Mouse (Mus musculus) c-Kit-positive CD71-positive TER-119-negative erythroid progenitor cells, embryonic 14.5 days (primary cell): ENCODE measurements around the gene Morn1.

Experiments used
- DNase-seq: peaks from one replicate; pipeline ENCODE4 v3.0.0-alpha.2; 2013; ENCODE audit warnings: low read depth

Gene Morn1

GRCm38 (mm10) chr4:155139281-155140045, 53.1 kb downstream of the Morn1 start:
- DNase-seq = no peak

DNA sequence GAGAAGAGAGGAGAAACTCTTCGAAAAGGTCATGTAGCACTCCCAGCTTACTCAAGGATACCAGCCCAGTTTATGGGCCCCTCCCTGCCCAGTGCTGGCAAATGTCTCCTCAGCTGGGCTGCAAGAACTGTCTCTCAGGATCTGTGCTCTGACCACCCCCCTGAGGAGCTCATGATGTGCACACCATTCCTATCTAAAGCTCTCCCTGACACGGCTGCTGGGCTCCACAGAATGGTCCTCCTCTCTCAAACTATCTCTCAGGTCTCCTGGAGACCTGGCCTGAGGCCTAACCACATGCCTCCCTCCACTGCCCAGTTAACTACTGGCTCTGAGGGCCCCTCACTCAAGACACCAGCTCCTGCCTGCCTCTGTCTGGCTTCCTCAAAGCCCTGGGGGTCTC, 53.8 kb downstream of the Morn1 start:
- no peak for DNase-seq

DNA sequence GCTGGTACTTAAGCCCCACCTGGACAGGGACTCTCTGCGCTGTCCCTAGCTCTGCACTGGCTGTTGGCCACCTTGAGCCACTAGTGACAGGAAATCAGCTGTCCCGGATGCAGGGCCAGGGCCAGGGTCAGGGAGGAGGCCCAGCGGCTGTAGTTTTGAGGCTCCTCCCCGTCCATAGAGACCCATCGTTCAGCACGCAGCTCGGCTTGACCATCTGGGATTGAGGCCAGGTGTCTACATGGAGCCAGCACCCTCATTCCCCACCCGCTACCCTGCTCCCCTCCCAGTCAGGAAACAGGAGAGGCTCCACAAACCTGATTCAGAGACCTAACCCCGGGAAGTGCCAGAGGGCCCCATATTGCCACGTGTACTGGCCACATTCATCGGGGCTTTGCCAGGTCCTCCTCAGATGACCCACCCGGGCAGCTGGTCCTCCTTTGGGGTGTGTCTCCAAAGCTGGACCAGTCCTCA, 54.5 kb downstream of the Morn1 start:
- no peak for DNase-seq

- DNase-seq = no peak
Measured at GRCm38 (mm10) chr4:155142836-155143235, 56.5 kb downstream of the Morn1 start.

GRCm38 (mm10) chr4:155143411-155143810, 57.0 kb downstream of the Morn1 start:
- no peak for DNase-seq

- DNase-seq = no peak
Measured at GRCm38 (mm10) chr4:155143871-155144502, 57.6 kb downstream of the Morn1 start.

- DNase-seq = no peak
Measured at GRCm38 (mm10) chr4:155144548-155145180, 58.3 kb downstream of the Morn1 start.

GRCm38 (mm10) chr4:155146107-155146823, 59.9 kb downstream of the Morn1 start:
- no peak for DNase-seq

DNA sequence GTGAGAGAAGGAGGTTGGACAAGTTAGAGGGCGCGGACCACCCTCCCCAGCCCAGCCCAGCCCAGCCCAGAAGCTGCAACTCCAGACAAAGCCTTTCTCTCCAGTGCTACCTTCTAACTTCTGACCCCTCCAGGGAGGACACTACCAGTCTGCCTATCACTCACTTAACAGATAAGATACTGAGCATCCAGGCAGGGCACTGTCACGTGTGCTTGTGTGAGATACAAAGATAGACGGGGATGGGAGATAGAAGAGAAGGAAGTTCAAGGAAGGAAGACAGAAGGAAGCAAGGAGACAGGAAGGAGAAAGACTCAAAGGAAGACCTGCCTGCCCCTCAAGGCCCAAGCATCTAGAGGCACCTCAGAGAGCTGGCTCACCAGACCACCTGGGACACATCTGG, 62.1 kb downstream of the Morn1 start:
- no peak for DNase-seq

DNA sequence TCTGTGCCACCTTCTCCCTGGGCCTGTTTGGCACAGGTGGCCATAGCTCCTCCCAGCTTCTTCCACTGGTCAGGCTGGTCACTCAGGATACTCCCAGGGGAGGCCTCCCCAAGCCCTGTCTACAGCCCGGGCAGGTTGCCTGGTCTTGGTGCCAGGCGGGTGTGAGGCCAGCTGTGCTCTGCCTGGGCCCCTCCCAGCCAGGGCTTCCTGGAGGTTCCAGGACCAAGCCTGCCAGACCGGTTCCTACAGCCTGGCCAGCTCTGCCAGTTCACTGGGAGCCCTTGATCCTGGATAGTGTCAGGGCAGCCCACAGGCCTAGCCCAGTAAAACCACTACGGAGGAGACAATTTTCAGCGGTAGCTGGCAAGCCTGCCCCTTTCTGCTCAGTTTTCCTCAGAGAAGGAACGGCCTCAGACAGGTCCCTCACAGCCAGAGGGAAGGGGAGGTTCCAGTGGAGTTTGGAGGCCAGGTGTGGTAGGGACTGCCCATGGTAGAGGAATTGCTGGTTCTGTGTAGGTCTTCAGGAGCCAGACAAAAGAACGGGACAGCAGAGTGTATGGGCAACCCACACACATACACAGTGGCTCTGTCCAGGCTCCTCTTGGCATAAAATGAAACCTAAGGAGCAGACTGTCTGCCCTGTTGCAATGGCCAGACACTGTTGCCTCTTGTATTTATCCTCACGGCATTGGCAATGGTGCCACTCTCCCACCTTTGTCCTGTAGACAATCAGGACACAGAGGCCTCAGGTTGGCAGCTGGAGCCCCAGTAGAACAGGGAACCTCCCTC, 62.7 kb downstream of the Morn1 start:
- no peak for DNase-seq

- DNase-seq = no peak
Measured at GRCm38 (mm10) chr4:155149941-155150275, 63.5 kb downstream of the Morn1 start.

GRCm38 (mm10) chr4:155150276-155151113, 64.1 kb downstream of the Morn1 start:
- no peak for DNase-seq

DNA sequence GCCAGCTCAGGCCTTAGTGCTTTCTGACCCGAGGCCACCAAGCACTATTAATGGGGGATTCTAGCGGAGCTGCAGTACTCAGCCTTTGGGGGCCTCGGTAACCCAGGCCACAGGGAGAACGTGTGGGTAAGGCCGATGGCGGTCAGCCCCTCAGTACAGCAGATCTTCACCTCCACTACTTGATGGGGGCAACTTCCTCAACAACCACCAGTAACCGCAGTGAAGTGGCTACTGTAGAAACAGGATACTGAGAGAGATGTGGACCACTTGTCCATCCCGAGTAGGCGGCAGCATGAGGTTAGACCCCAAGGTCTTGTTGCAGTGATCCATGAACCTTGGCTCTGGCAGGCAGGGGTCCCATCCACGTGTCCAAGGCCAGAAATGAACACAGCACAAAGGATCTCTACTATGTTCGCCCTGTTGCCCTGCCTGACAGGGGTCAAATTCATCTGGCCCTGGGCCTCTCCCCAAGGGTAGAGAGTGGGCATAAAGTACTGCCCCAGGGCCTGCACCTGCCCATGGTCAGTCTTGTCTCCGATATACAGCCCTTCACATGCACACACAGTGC, 64.9 kb downstream of the Morn1 start:
- DNase-seq = no peak

- no peak for DNase-seq
Measured at GRCm38 (mm10) chr4:155151845-155152244, 65.5 kb downstream of the Morn1 start.

DNA sequence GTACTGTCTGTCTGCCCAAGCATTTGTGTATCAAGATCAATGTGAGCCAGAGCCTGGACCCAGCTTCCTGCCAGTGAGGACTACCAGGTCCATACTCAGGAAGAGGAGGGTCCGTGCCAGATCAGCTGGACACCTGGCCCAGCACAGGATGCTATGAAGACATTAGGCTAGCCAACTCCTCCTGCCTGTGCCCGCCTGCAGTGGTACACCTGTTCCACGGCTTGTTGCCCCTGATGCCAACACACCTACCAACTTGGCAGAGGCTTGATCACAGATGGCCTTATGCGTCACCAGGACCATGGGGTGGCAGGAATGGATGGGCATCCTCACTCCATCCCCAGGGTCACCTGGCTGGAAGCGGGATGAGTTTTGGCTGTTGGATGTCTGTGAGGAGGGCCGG, 66.1 kb downstream of the Morn1 start:
- DNase-seq = no peak

DNA sequence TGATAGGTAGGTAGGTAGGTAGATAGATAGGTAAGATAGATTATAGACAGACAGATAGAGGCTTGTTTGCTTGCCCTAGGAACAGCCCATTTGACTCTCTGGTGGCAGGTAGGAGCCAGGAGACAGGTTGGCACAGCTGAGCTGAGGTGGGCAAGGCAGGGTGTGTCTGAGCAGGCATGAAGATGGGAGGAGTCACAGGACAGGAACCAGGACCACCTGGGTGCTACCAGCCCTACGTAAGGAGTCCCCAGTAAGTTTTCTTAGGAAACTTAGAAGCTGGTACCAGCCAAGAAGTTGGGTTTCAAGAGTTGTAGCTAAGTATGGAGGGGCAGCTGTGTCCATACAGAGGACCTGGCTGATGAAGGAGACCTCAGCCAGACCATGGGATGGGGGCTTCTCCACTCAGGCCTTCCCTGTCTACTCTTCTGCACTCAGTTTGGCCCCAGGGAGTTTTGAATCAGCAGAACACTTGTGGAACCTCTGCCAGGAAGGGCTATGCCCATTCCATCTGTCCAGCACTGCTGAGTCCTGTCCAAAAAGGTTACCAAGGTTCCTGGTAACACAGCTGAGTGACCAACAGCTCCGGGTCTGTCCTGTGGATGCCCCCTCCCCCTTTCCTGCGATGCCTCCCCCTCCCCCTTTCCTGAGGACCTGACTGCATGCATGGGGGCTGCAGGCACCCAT, 67.2 kb downstream of the Morn1 start:
- DNase-seq = no peak

- no peak for DNase-seq
Measured at GRCm38 (mm10) chr4:155154986-155155385, 68.6 kb downstream of the Morn1 start.

GRCm38 (mm10) chr4:155156734-155157133, 70.4 kb downstream of the Morn1 start:
- no peak for DNase-seq

DNA sequence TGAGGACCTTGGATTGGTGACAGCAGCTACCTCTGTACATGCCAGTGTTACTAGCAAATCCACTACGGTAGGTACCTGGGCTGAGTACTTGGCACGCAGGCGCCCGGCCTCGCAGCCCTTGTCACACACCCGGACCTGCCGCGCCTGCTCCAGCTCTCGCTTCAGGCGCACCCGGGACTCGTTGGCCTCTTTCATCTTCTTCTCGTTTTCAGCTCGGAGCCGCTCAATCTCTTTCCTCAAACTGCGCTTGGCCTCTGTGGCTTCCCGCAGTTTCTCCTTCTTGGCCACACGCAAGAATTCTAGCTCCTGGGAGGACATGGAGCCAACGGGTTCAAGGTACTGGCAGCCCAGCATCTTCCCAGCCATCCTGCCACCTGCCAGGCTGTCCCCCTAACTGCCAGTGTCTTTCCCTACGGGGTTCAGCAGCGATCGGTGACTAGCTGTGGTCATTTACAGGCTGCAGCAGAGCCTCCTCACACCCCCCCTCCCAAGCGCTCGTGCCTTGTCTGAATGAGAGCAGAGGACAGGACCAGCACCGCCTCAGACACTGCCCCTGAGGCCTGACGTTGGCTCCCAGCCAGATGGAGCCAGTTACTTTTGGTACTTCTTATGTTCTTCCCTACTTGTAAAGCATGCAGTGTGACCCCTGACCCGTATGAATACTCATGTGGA, 71.6 kb downstream of the Morn1 start:
- DNase-seq = no peak
